Mouse (Mus musculus): ENCODE data around the gene Lrp8.

The Lrp8 gene

DNA sequence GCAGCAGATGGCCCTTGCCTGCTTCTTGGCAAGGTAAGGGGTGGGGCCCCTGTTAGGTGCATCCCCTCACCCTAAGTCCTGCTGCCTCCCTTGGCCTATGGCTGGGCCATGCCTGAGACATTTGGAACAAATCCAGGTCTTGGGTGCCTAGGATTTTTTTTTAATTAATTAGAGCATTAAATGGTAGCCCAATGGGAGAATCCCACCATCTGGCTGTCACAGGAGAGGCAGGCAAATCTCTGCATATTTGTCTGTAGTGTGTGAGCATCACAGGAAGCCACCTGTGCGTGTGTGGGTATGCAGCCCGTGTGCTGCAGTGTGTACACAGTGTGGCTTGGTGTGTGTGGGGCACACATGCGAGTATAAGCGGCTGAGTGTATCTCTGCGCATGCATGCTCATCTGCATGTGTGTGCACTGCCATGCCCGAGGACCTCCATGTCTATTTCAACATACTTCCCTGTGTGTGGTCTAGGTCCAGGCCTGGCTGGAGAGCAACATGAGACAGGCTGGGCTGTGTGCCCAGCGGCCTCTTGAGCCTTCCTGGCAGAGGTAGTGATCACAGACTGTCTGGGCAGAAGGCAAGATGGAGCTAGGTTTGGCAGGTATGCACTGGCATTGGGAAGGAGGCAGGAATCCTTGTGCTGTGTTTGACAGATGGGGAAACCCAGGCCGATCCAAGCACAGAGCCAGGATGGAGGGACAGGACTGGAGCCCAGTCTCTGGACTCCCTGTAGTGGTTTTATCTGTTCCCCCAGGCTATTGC, 19.0 kb downstream of the Lrp8 start:
- DNase-seq (ENCODE audit: low read depth, low spot score) = no peak
- Histone ChIP-seq H3K27me3 (ENCODE audit: control insufficient read depth, insufficient read depth, low read length, poor library complexity, severe bottlenecking) (no peaks in the 10 kb centered on the region), H3K36me3 (ENCODE audit: control insufficient read depth, insufficient read depth, low read length, poor library complexity, severe bottlenecking) (no peaks in the 10 kb centered on the region)

DNA sequence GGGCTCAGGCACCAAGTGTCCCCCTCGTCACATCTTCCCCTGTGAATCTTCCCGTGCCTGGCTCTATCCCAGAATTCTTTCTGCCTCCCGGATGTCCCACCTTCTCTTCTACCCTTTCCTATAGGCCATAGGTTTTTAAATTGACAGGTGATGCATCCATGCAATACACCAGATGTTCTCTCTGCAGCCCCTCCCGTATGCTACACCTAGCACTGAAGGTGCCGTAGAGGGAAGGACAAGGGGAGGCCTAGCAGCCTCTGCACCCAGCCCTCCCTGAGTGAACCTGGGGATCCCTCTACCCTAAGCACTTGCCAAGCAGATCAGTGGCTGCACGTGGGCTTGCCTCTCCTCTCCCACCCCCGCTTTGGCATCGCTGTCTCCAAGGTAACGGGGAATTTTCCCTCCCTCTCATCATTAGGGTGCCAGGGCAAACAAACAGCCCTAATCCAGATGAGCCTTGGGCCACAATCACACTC, 20.9 kb downstream of the Lrp8 start:
- no peaks in the 10 kb centered on the region for H3K27me3 ChIP-seq (ENCODE audit: control insufficient read depth, insufficient read depth, low read length, poor library complexity, severe bottlenecking)
- H3K36me3 ChIP-seq (ENCODE audit: control insufficient read depth, insufficient read depth, low read length, poor library complexity, severe bottlenecking) = no peaks in the 10 kb centered on the region
- no peak for DNase-seq (ENCODE audit: low read depth, low spot score)

DNA sequence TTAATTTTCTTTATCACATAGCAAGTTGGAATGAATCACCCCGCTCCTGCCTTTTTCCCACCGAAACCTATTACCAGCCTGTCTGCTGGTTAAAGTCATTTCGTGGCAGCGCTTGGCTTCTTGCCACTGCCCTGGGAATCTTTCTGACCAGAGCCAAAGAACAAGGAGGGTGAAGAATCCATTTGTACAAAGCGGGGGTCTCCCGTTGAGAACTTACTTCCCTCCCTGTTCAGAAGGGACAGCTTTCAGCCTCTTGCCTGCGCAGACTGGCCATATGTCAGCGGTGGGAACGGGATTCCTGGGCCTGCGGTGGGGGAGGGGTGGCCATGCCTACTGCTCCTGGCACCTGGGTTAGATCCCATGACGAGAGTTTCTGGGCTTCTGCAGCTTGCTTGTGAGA, 21.4 kb downstream of the Lrp8 start:
- no peaks in the 10 kb centered on the region for H3K27me3 ChIP-seq (ENCODE audit: control insufficient read depth, insufficient read depth, low read length, poor library complexity, severe bottlenecking)

DNA sequence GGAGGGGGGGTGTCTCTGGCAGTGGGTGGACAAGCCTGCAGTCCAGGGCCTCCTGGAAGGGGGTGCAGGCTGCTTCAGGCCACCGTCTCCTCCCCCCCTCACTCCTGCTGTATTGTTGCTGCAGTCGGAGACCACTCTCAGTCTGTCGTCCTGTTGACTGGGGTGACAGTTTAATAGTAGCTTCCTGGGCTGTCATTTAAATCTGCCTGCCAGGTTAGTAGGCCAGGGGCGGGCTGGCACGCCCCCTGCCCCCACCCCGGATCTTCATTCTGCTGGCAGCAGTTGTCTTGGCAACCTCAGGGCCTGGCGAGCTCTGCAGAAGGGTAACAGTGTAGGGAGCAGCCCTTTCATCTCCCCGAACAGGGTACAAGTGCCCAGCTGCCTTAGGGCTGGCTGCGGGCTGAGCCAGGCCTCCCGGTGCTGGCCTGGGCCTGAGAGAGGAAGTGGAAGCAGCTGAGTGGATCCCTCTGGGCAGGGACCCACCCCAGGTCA, 26.7 kb downstream of the Lrp8 start:
- H3K36me3 ChIP-seq (ENCODE audit: control insufficient read depth, insufficient read depth, low read length, poor library complexity, severe bottlenecking) = no peaks in the 10 kb centered on the region
- no peak for DNase-seq (ENCODE audit: low read depth, low spot score)
- no peaks in the 10 kb centered on the region for H3K27me3 ChIP-seq (ENCODE audit: control insufficient read depth, insufficient read depth, low read length, poor library complexity, severe bottlenecking)

More for the DNA sequence above, 21.4 kb downstream of the Lrp8 start:
- no peaks in the 10 kb centered on the region for H3K36me3 ChIP-seq (ENCODE audit: control insufficient read depth, insufficient read depth, low read length, poor library complexity, severe bottlenecking)
- DNase-seq (ENCODE audit: low read depth, low spot score) = no peak

DNA sequence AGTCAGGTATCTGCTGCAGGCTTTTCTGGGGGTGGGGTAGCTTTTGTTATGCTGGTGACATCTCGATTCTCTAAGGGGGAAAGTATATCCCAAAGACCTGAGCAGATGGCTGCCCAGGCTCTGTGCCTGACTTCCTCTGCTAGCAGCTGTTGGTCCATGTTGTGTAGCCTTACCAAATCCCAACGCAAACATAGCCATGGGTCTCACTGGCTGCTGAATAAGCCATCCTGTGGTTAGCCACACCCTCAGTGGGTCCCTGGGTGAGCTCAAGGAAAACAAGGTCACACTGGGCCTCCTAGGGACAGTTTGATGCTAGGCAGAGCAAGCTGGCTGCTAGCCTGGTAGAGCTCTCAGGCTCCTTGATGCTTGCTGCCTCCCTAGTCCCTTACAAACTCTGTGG, 27.6 kb downstream of the Lrp8 start:
- no peaks in the 10 kb centered on the region for H3K27me3 ChIP-seq (ENCODE audit: control insufficient read depth, insufficient read depth, low read length, poor library complexity, severe bottlenecking)
- no peaks in the 10 kb centered on the region for H3K36me3 ChIP-seq (ENCODE audit: control insufficient read depth, insufficient read depth, low read length, poor library complexity, severe bottlenecking)
- no peak for DNase-seq (ENCODE audit: low read depth, low spot score)

DNA sequence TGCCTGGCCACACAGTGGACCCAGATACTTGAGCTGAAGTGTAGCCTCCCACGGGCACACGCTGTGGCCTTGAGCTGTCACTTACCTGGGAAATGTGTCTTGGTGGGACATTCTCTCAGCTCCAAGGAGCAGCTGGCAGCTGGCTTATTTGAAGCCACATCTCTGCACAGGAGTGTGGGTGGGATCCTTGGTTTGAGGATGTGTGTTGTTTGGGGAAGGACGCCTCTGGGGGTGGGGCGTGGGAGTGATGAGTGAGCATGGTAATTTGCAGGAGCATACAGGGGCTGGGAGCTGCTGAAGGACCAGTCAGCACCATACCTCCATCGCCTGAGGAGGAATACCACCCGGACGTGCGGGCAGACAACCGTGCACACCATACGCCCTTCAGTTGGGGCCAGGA, 28.1 kb downstream of the Lrp8 start:
- DNase-seq (ENCODE audit: low read depth, low spot score) = no peak
- H3K36me3 ChIP-seq (ENCODE audit: control insufficient read depth, insufficient read depth, low read length, poor library complexity, severe bottlenecking) = no peaks in the 10 kb centered on the region
- H3K27me3 ChIP-seq (ENCODE audit: control insufficient read depth, insufficient read depth, low read length, poor library complexity, severe bottlenecking) = no peaks in the 10 kb centered on the region

DNA sequence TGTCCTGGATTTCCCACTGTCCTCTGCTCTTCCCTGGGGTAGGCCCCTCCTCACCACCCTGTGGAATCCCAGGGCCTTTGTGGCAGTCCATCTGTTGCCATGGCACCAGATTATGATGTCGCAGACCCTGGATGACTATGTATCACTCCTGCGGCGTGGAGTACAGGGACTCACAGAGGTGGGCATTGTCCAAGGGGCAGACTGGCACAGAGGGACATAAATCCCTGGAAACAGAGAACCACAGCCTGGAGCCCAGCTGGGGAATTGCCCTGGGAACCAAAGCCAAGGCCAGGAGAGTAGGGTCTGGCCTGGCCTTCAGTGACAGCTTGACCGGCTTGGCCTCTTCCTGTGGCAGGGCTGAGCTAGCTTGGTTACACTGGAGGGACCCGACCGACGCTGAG, 28.8 kb downstream of the Lrp8 start:
- Histone ChIP-seq H3K36me3 (ENCODE audit: control insufficient read depth, insufficient read depth, low read length, poor library complexity, severe bottlenecking) (no peaks in the 10 kb centered on the region), H3K27me3 (ENCODE audit: control insufficient read depth, insufficient read depth, low read length, poor library complexity, severe bottlenecking) (no peaks in the 10 kb centered on the region)

DNA sequence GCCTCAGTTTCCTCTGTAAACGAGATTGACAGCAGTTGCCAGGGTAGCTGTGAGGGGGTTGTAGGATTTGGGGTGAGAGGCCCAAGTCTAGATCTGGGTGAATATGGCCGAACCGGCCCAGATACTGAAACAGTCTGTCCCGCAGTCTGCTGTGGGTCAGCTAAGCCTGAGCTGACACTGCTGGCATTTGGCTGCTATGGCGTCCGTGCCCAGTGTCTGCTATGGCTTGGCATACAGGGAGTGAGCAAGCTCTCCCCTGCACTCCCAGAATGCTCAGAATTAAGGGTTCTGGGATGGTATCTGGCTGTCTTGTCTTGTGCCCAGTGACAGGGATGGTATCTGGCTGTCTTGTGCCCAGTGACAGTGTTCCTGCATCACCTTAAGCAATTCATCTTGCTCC, 29.6 kb downstream of the Lrp8 start:
- no peaks in the 10 kb centered on the region for H3K36me3 ChIP-seq (ENCODE audit: control insufficient read depth, insufficient read depth, low read length, poor library complexity, severe bottlenecking)
- DNase-seq (ENCODE audit: low read depth, low spot score) = no peak
- no peaks in the 10 kb centered on the region for H3K27me3 ChIP-seq (ENCODE audit: control insufficient read depth, insufficient read depth, low read length, poor library complexity, severe bottlenecking)

More for the DNA sequence above, 28.8 kb downstream of the Lrp8 start:
- DNase-seq (ENCODE audit: low read depth, low spot score) = no peak

DNA sequence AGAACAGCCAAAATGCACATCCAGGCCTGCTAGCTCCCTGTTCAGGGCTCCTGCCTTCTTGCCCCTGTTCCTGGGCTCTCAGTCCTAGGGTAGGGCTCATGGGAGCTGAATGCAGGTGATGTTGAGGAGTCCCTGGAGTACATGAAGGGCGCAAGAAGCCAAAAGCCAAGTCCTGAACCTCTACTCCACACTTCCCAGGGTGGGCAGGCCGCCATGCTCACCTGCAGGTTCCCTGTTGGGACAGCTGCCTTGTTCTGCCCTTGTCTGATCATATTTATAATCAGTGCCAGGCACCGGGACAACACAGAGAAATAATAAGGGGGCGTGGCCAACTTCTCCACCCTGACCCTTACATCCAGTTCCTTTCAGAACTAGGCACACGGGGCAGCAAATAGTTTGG, 31.5 kb downstream of the Lrp8 start:
- DNase-seq (ENCODE audit: low read depth, low spot score) = no peak
- Histone ChIP-seq H3K36me3 (ENCODE audit: control insufficient read depth, insufficient read depth, low read length, poor library complexity, severe bottlenecking) (no peaks in the 10 kb centered on the region), H3K27me3 (ENCODE audit: control insufficient read depth, insufficient read depth, low read length, poor library complexity, severe bottlenecking) (no peaks in the 10 kb centered on the region)

DNA sequence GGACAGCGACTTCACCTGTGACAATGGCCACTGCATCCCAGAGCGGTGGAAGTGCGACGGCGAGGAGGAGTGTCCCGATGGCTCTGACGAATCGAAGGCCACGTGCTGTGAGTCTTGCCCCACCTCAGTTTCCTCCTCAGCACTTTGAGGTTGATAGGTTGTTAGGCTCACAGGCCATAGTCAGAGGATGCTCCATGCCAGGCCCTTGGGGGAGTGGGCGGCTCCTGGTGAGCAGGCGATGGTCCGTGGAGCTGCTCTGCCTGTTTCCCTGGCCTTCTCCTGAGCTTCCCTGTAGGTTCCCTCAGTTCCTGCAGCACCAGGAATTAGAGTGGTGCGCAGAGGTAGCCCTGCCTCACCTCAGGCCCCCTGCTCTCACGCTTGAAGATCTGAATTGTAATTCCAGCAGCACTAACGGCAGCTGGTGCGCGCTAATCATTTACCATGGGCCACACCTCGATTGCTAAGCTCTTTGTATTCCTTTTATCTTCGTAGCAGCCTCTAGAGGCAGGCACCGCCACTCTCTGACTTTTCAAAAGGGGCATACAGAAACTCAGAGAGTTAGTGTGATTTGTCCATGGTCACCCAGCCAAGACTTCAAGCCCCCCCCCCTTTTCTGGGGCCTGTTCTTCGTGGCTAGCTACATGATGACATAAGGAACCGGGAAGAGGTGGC, 32.7 kb downstream of the Lrp8 start:
- Histone ChIP-seq H3K36me3 (ENCODE audit: control insufficient read depth, insufficient read depth, low read length, poor library complexity, severe bottlenecking) (no peaks in the 10 kb centered on the region), H3K27me3 (ENCODE audit: control insufficient read depth, insufficient read depth, low read length, poor library complexity, severe bottlenecking) (no peaks in the 10 kb centered on the region)
- DNase-seq (ENCODE audit: low read depth, low spot score) = no peak

DNA sequence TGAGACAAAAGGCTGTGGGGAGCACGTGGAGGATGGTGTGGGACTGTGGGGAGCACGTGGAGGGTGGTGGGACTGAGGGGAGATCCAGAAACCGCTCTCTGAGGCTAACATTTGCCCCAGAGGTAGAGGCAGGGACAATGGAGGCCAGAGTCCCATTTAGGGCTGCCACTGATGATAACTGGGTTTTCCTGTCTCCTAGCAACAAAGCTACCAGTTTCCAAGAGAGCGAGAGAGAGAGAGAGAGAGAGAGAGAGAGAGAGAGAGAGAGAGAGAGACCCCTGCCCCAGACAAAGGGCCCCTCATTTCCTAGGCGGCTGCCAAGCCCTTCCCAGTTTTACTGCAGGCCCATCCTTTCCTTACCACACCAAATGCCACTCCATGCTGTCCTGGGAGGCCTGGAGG, 33.4 kb downstream of the Lrp8 start:
- no peaks in the 10 kb centered on the region for H3K36me3 ChIP-seq (ENCODE audit: control insufficient read depth, insufficient read depth, low read length, poor library complexity, severe bottlenecking)

DNA sequence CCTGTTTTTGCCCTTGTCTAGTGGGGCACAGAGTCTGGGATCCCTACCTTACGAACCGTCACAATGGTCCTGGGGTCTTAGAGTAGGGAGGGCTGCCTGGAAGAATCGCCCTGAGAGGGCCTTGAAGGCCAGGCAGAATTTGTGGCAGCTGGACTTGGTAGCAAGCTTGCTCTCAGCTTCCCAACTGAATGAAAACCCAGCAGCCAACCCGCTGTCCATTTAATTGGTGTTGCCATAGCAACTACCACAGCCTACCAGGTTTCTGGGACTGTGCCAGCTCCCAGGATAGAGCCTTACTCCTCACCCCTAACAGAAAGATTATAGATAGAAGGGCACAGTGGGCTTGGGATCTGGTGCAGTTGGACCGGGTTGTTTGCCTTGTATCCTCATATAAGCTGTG, 34.7 kb downstream of the Lrp8 start:
- DNase-seq (ENCODE audit: low read depth, low spot score) = no peak
- no peaks in the 10 kb centered on the region for H3K27me3 ChIP-seq (ENCODE audit: control insufficient read depth, insufficient read depth, low read length, poor library complexity, severe bottlenecking)

More for the DNA sequence above, 33.4 kb downstream of the Lrp8 start:
- no peak for DNase-seq (ENCODE audit: low read depth, low spot score)
- no peaks in the 10 kb centered on the region for H3K27me3 ChIP-seq (ENCODE audit: control insufficient read depth, insufficient read depth, low read length, poor library complexity, severe bottlenecking)

DNA sequence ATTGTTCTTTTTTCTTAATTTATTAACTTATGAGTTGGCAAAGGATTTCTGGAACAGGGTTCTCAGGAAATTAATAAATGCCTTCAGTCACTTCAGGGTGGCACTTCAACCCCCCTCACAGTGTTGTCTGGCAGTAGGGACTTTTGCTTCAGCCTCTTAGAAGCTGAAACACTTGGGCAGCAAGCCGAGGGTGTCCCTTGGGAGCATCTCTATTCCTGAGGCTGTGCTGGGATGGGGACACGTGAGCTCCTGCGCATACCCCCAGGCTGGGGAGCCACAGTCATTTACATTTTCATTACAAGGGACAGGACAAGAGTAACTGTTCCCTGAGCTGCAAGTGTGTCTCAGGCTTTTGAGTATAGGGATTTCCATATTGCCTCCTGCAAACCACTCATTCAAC, 35.8 kb downstream of the Lrp8 start:
- no peaks in the 10 kb centered on the region for H3K27me3 ChIP-seq (ENCODE audit: control insufficient read depth, insufficient read depth, low read length, poor library complexity, severe bottlenecking)
- no peaks in the 10 kb centered on the region for H3K36me3 ChIP-seq (ENCODE audit: control insufficient read depth, insufficient read depth, low read length, poor library complexity, severe bottlenecking)
- no peak for DNase-seq (ENCODE audit: low read depth, low spot score)

More for the DNA sequence above, 34.7 kb downstream of the Lrp8 start:
- no peaks in the 10 kb centered on the region for H3K36me3 ChIP-seq (ENCODE audit: control insufficient read depth, insufficient read depth, low read length, poor library complexity, severe bottlenecking)

DNA sequence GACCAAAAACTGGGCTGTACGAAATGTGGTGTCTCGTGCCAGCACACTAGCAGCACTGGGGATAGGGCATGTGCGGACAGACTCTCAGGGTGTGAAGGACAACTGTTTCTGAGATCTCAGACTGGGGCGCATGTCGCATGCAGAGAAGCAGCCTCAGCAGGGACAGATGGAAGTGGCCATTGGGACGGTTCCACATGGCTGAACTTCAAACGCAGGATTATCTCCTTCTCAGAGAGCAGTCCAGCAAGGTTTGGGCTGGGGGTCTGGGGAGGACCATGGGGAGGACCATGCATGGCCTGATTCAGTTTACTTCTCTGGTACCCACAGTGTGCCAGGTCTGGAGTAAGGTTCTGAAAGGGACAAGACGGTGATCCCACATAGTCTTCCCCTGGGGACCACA, 41.6 kb downstream of the Lrp8 start:
- H3K36me3 ChIP-seq (ENCODE audit: control insufficient read depth, insufficient read depth, low read length, poor library complexity, severe bottlenecking) = no peaks in the 10 kb centered on the region
- H3K27me3 ChIP-seq (ENCODE audit: control insufficient read depth, insufficient read depth, low read length, poor library complexity, severe bottlenecking) = no peaks in the 10 kb centered on the region
- DNase-seq (ENCODE audit: low read depth, low spot score) = no peak

DNA sequence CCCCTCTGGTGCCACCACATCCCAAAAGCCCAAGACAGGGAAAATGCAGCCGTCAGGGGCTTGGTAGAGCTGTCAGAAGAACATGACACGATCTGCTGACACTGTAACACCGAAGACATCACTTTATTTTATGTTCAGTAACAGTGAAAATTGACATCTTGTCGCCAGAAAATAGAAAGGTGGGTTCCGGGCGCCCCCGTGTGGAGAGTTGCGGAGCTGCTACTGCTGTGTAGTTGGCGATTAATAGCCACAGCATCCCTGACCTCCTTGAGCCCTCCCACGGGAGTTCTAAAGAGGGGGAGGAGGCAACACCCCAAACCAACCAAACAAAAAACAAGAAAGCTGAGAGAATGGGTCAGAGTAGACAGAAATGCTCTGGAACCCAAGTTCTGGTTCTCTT, 42.9 kb downstream of the Lrp8 start:
- Histone ChIP-seq H3K27me3 (ENCODE audit: control insufficient read depth, insufficient read depth, low read length, poor library complexity, severe bottlenecking) (no peaks in the 10 kb centered on the region), H3K36me3 (ENCODE audit: control insufficient read depth, insufficient read depth, low read length, poor library complexity, severe bottlenecking) (no peaks in the 10 kb centered on the region)
- DNase-seq (ENCODE audit: low read depth, low spot score) = peak; percentile 75
